Mouse (Mus musculus) embryonic facial prominence, embryonic 13.5 days (tissue): Measurements from ENCODE around the gene Car2. TPM values are rescaled to one million over a fixed set of nuclear protein-coding genes. Genes with fewer than 3 reads are reported as not detected.

Experiments used
- polyA plus RNA-seq: library from polyadenylated mRNA; unstranded; fragments of >200 nt; fragmentation: Nextera tagmentation; extraction: Ambion mirVana; gene quantifications from 2 replicates; pipeline ENCODE4 v1.2.1, GENCODE M21; 2015

Gene Car2
- polyA plus RNA-seq, 1 experiment from 2014 or later, result 22.0 TPM

Other genes with a start within 250 kb of the Car2 start
- 3.7 and 4.3 TPM in 2 replicates for gene Car13, start 244.5 kb upstream of the Car2 start, polyA plus RNA-seq
- gene Car1, start 77.9 kb upstream of the Car2 start, polyA plus RNA-seq, result 0.52 and 0.63 TPM in 2 replicates
- gene Car3, start 22.8 kb upstream of the Car2 start, polyA plus RNA-seq, result 14.4 and 20.9 TPM in 2 replicates